Mouse (Mus musculus): ENCODE measurements around the gene Slco1a1.

- TF ChIP-seq CTCF (IDR thresholded peaks at IDR 0.05; ENCODE audit: control insufficient read depth, insufficient read depth, low read length) = no peak
- no peak for TF ChIP-seq POLR2A (IDR thresholded peaks at IDR 0.05; ENCODE audit: borderline replicate concordance, control insufficient read depth, low read depth, low read length)
Measured at GRCm38 (mm10) chr6:141986772-141987171, 40.0 kb upstream of the Slco1a1 start.

Measured in bone marrow, adult 2 months (tissue).